Mouse (Mus musculus): ENCODE results near the gene Atxn1. TPM values are rescaled to one million over a fixed set of nuclear protein-coding genes. Genes with fewer than 3 reads are reported as not detected.

Atxn1 gene
- total and polyA plus RNA-seq, 3 experiments = 0.39 to 1.1 TPM; not detected in 1

DNA sequence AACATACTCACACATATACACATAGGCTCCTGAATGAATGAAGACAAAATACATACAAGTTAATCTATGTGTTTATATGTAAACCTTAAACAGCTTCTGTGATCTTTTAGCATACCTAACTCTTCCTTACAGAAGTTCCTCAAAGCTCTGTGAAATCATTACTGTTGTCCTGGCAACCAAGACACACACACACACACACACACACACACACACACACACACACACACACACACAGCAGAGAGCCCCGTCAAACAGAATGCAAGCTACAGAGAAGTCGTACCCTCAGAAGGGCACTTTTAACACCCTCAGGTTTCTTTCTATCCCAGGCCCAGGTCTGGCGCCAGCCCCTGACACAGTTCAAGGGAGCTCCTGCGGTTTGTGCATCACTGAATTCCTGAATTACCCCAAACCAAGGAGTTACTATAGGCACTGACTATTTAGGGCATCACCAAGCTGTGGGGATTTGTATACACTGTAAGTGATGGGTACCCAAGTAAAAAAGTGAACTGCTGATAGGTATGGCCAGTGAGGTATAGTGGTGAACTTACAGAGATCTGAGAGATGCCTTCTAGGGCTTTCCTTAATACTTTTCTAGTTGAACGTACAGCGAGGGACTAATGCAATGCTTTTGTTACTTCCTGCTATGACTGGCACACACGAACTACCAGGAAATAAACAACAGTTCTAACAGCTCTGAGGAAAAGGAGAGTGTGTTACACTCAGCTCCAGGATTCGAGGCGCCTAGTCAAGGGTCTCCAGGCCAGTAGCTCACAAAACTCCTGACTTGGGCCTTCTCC is 75.7 kb downstream of the Atxn1 start:
- no peaks in the 10 kb centered on the region for H3K27me3 ChIP-seq (ENCODE audit: control insufficient read depth in 1 of 2, insufficient read depth in 2 of 2, low read length in 2 of 2)
- no peaks in the 10 kb centered on the region; a peak in 1 of 4 replicates for H3K4me1 ChIP-seq (ENCODE audit: control insufficient read depth in 1 of 2, insufficient read depth in 2 of 2, low read length in 2 of 2)
- H3K9ac ChIP-seq (ENCODE audit: control insufficient read depth, low read depth, low read length, poor library complexity, severe bottlenecking) = no peak overlapping the region
- no peaks in the 10 kb centered on the region for H3K9me3 ChIP-seq (replicated peaks; ENCODE audit: insufficient read depth, low read length)
- H3K79me2 ChIP-seq (ENCODE audit: control insufficient read depth, insufficient read depth, low read length, poor library complexity) = no peaks in the 10 kb centered on the region
- H3K4me3 ChIP-seq (ENCODE audit: control insufficient read depth in 1 of 2, insufficient read depth in 1 of 2, low read depth in 2 of 2, low read length in 2 of 2) = no peak overlapping the region
- DNase-seq (ENCODE audit: low read depth, low spot score) = peak; percentile 14
- TF ChIP-seq MYC (IDR thresholded peaks at IDR 0.05; ENCODE audit: low read depth, low read length) = no peak
- no peak for TF ChIP-seq POLR2AphosphoS5 (IDR thresholded peaks at IDR 0.05; ENCODE audit: borderline replicate concordance, low read depth, low read length)
- no peak for TF ChIP-seq NRF1 (IDR thresholded peaks at IDR 0.05; ENCODE audit: insufficient read depth, low read depth, low read length, poor library complexity, severe bottlenecking)
- no peak for TF ChIP-seq MAZ (IDR thresholded peaks at IDR 0.05; ENCODE audit: low read depth, low read length)
- no peak for TF ChIP-seq CTCF (IDR thresholded peaks at IDR 0.05 in 2 of 3, conservative IDR thresholded peaks at IDR 0.05 in 1 of 3; ENCODE audit: control insufficient read depth in 1 of 3, insufficient read depth in 1 of 3, low read depth in 2 of 3, low read length in 3 of 3, poor library complexity in 1 of 3, severe bottlenecking in 1 of 3)
- TF ChIP-seq POLR2A (IDR thresholded peaks at IDR 0.05; ENCODE audit: control insufficient read depth in 1 of 2, insufficient read depth in 1 of 2, low read depth in 1 of 2, low read length in 2 of 2, poor library complexity in 1 of 2) = no peak
- TF ChIP-seq NELFE (IDR thresholded peaks at IDR 0.05; ENCODE audit: low read depth, low read length) = no peak
- TF ChIP-seq SMC3 (IDR thresholded peaks at IDR 0.05; ENCODE audit: low read depth, low read length) = no peak
- no peak for TF ChIP-seq ZMIZ1 (IDR thresholded peaks at IDR 0.05; ENCODE audit: low read depth, low read length)
- TF ChIP-seq TCF12 (IDR thresholded peaks at IDR 0.05; ENCODE audit: low read depth, low read length) = no peak
- TF ChIP-seq TBP (IDR thresholded peaks at IDR 0.05; ENCODE audit: low read depth, low read length) = no peak
- TF ChIP-seq UBTF (IDR thresholded peaks at IDR 0.05; ENCODE audit: borderline replicate concordance, insufficient read depth, low read depth, low read length) = no peak
- TF ChIP-seq GABPA (IDR thresholded peaks at IDR 0.05; ENCODE audit: low read depth, low read length) = no peak
- peaks cover 0 to 3% of the 10 kb centered on the region in 2 experiments; a peak in 1 of 4 replicates for H3K36me3 ChIP-seq (ENCODE audit: control insufficient read depth in 1 of 2, insufficient read depth in 2 of 2, low read length in 2 of 2)
- no peak overlapping the region for H3K27ac ChIP-seq (ENCODE audit: control insufficient read depth, low read depth, low read length)

DNA sequence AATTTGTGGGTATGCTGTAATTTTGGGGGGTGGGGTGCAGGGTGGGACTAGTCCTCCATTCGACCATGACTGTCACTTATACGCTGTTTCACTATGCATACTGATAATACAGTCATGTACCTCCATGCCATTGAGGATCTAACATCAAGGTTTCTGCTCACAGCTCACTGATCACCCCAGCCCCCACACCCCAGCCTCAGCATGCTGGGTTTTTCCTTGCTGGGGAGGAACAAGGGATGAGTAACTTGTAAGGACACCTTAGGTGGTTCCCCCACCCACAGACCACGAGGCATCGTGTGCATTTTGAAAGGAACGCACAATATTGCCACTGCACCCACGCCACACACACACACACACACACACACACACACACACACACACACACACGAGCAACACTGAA is 79.9 kb downstream of the Atxn1 start:
- Histone ChIP-seq H3K36me3 (ENCODE audit: control insufficient read depth in 1 of 2, insufficient read depth in 2 of 2, low read length in 2 of 2) (peaks cover 0 to 5% of the 10 kb centered on the region in 2 experiments; a peak in 1 of 4 replicates), H3K9ac (ENCODE audit: control insufficient read depth, low read depth, low read length, poor library complexity, severe bottlenecking) (no peak overlapping the region), H3K27me3 (ENCODE audit: control insufficient read depth in 1 of 2, insufficient read depth in 2 of 2, low read length in 2 of 2) (no peaks in the 10 kb centered on the region), H3K79me2 (ENCODE audit: control insufficient read depth, insufficient read depth, low read length, poor library complexity) (no peaks in the 10 kb centered on the region), H3K4me1 (ENCODE audit: control insufficient read depth in 1 of 2, insufficient read depth in 2 of 2, low read length in 2 of 2) (0 out of 4 replicates have a peak, but pooled peaks cover 0 to 11% of the 10 kb centered on the region in 2 experiments), H3K4me3 (ENCODE audit: control insufficient read depth in 1 of 2, insufficient read depth in 1 of 2, low read depth in 2 of 2, low read length in 2 of 2) (no peak overlapping the region), H3K9me3 (replicated peaks; ENCODE audit: insufficient read depth, low read length) (no peaks in the 10 kb centered on the region), H3K27ac (ENCODE audit: control insufficient read depth, low read depth, low read length) (no peak overlapping the region)
- no peak for TF ChIP-seq MYC (IDR thresholded peaks at IDR 0.05; ENCODE audit: low read depth, low read length)
- TF ChIP-seq NELFE (IDR thresholded peaks at IDR 0.05; ENCODE audit: low read depth, low read length) = no peak
- TF ChIP-seq KAT2A (conservative IDR thresholded peaks at IDR 0.05; ENCODE audit: low read depth, low read length) = no peak
- no peak for TF ChIP-seq GATA1 (IDR thresholded peaks at IDR 0.05; ENCODE audit: low read depth, low read length)
- TF ChIP-seq MAZ (IDR thresholded peaks at IDR 0.05; ENCODE audit: low read depth, low read length) = no peak
- no peak for TF ChIP-seq POLR2A (IDR thresholded peaks at IDR 0.05; ENCODE audit: control insufficient read depth in 1 of 2, insufficient read depth in 1 of 2, low read depth in 1 of 2, low read length in 2 of 2, poor library complexity in 1 of 2)
- no peak for TF ChIP-seq CTCF (IDR thresholded peaks at IDR 0.05 in 2 of 3, conservative IDR thresholded peaks at IDR 0.05 in 1 of 3; ENCODE audit: control insufficient read depth in 1 of 3, insufficient read depth in 1 of 3, low read depth in 2 of 3, low read length in 3 of 3, poor library complexity in 1 of 3, severe bottlenecking in 1 of 3)
- TF ChIP-seq RAD21 (IDR thresholded peaks at IDR 0.05; ENCODE audit: low read depth, low read length) = no peak
- no peak for TF ChIP-seq E2F4 (IDR thresholded peaks at IDR 0.05; ENCODE audit: borderline replicate concordance, low read depth, low read length)
- no peak for TF ChIP-seq CHD1 (IDR thresholded peaks at IDR 0.05; ENCODE audit: low read depth, low read length)
- no peak for TF ChIP-seq NRF1 (IDR thresholded peaks at IDR 0.05; ENCODE audit: insufficient read depth, low read depth, low read length, poor library complexity, severe bottlenecking)
- no peak for TF ChIP-seq SIN3A (IDR thresholded peaks at IDR 0.05; ENCODE audit: low read length)
- no peak for TF ChIP-seq SMC3 (IDR thresholded peaks at IDR 0.05; ENCODE audit: low read depth, low read length)
- TF ChIP-seq ZC3H11A (IDR thresholded peaks at IDR 0.05; ENCODE audit: low read depth, low read length) = no peak
- TF ChIP-seq MEF2A (IDR thresholded peaks at IDR 0.05; ENCODE audit: extremely low read depth, insufficient replicate concordance, low read depth, low read length, poor library complexity, severe bottlenecking) = no peak
- TF ChIP-seq GABPA (IDR thresholded peaks at IDR 0.05; ENCODE audit: low read depth, low read length) = no peak
- no peak for TF ChIP-seq POLR2AphosphoS2 (IDR thresholded peaks at IDR 0.05; ENCODE audit: low read length)
- TF ChIP-seq HCFC1 (IDR thresholded peaks at IDR 0.05; ENCODE audit: low read depth, low read length) = no peak
- no peak for TF ChIP-seq ZNF384 (IDR thresholded peaks at IDR 0.05; ENCODE audit: low read depth, low read length)
- DNase-seq (ENCODE audit: low read depth, low spot score) = no peak
